Mouse (Mus musculus): ENCODE measurements around the gene Atp2a2. TPM values are rescaled to one million over a fixed set of nuclear protein-coding genes. Genes with fewer than 3 reads are reported as not detected.
"Not testable (repeated sequence)": the region's sequence is repeated elsewhere in the genome, so short reads cannot be mapped to it uniquely, and the experiment has no call there.

Atp2a2 gene
- polyA plus RNA-seq, 1 experiment from 2014 or later = 74.1 TPM

- H3K9ac ChIP-seq; H3K27ac ChIP-seq; H3K4me2 ChIP-seq (replicated peaks); H3K4me3 ChIP-seq (replicated peaks; ENCODE audit: low read length); ATAC-seq (ENCODE audit: low FRiP score); H3K36me3 ChIP-seq (replicated peaks; ENCODE audit: control insufficient read depth, insufficient read depth); H3K27me3 ChIP-seq (ENCODE audit: control insufficient read depth, insufficient read depth, low read length); H3K9me3 ChIP-seq (ENCODE audit: control insufficient read depth, low read length); DNase-seq (ENCODE audit: low spot score): not testable (repeated sequence)
- peaks cover 20% of the 10 kb centered on the region for H3K4me1 ChIP-seq (replicated peaks; ENCODE audit: control insufficient read depth, insufficient read depth, low read length)
- 69% methylated on average over 4 of the region's 4 CpGs for WGBS
These were observed 81.3 kb downstream of the Atp2a2 start for GRCm38 (mm10) chr5:122420676-122421075.

GRCm38 (mm10) chr5:122415465-122415864 lies 86.6 kb downstream of the Atp2a2 start:
- no peak for ATAC-seq (ENCODE audit: low FRiP score)
- no peak overlapping the region for H3K9ac ChIP-seq
- DNase-seq (ENCODE audit: low spot score) = no peak
- WGBS = 91% methylated on average over 12 of the region's 12 CpGs
- H3K4me2 ChIP-seq (replicated peaks) = no peak overlapping the region
- no peaks in the 10 kb centered on the region for H3K9me3 ChIP-seq (ENCODE audit: control insufficient read depth, low read length)
- H3K4me1 ChIP-seq (replicated peaks; ENCODE audit: control insufficient read depth, insufficient read depth, low read length) = no peaks in the 10 kb centered on the region
- no peak overlapping the region for H3K4me3 ChIP-seq (replicated peaks; ENCODE audit: low read length)
- no peaks in the 10 kb centered on the region; the same call in 1 of the 2 replicates for H3K36me3 ChIP-seq (replicated peaks; ENCODE audit: control insufficient read depth, insufficient read depth)
- no peak overlapping the region for H3K27ac ChIP-seq
- no peaks in the 10 kb centered on the region for H3K27me3 ChIP-seq (ENCODE audit: control insufficient read depth, insufficient read depth, low read length)

- WGBS = 93% methylated on average over 5 of the region's 5 CpGs
- H3K9ac ChIP-seq = no peak overlapping the region
- no peaks in the 10 kb centered on the region for H3K27me3 ChIP-seq (ENCODE audit: control insufficient read depth, insufficient read depth, low read length)
These were observed 87.7 kb downstream of the Atp2a2 start for GRCm38 (mm10) chr5:122414351-122414750.

GRCm38 (mm10) chr5:122412826-122413225 lies 89.2 kb downstream of the Atp2a2 start:
- H3K9me3 ChIP-seq (ENCODE audit: control insufficient read depth, low read length) = no peaks in the 10 kb centered on the region
- no peaks in the 10 kb centered on the region for H3K4me1 ChIP-seq (replicated peaks; ENCODE audit: control insufficient read depth, insufficient read depth, low read length)
- H3K27me3 ChIP-seq (ENCODE audit: control insufficient read depth, insufficient read depth, low read length) = no peaks in the 10 kb centered on the region
- no peak overlapping the region for H3K9ac ChIP-seq
- peaks cover 13% of the 10 kb centered on the region for H3K36me3 ChIP-seq (replicated peaks; ENCODE audit: control insufficient read depth, insufficient read depth)
- H3K27ac ChIP-seq = no peak overlapping the region
- ATAC-seq (ENCODE audit: low FRiP score) (no peak), DNase-seq (ENCODE audit: low spot score) (no peak)
- WGBS = 69% methylated on average over 6 of the region's 6 CpGs
- no peak overlapping the region for H3K4me3 ChIP-seq (replicated peaks; ENCODE audit: low read length)
- H3K4me2 ChIP-seq (replicated peaks) = no peak overlapping the region

More at GRCm38 (mm10) chr5:122414351-122414750, 87.7 kb downstream of the Atp2a2 start:
- DNase-seq (ENCODE audit: low spot score) (no peak), ATAC-seq (ENCODE audit: low FRiP score) (no peak)
- Histone ChIP-seq H3K27ac (no peak overlapping the region), H3K9me3 (ENCODE audit: control insufficient read depth, low read length) (no peaks in the 10 kb centered on the region), H3K4me2 (replicated peaks) (no peak overlapping the region), H3K4me1 (replicated peaks; ENCODE audit: control insufficient read depth, insufficient read depth, low read length) (no peaks in the 10 kb centered on the region), H3K4me3 (replicated peaks; ENCODE audit: low read length) (no peak overlapping the region), H3K36me3 (replicated peaks; ENCODE audit: control insufficient read depth, insufficient read depth) (peaks cover 10% of the 10 kb centered on the region; the same call in 1 of the 2 replicates)

GRCm38 (mm10) chr5:122411892-122412291 lies 90.1 kb downstream of the Atp2a2 start:
- H3K9ac ChIP-seq = no peak overlapping the region
- H3K4me1 ChIP-seq (replicated peaks; ENCODE audit: control insufficient read depth, insufficient read depth, low read length) = no peaks in the 10 kb centered on the region
- no peaks in the 10 kb centered on the region for H3K9me3 ChIP-seq (ENCODE audit: control insufficient read depth, low read length)
- H3K27me3 ChIP-seq (ENCODE audit: control insufficient read depth, insufficient read depth, low read length) = no peaks in the 10 kb centered on the region
- DNase-seq (ENCODE audit: low spot score) (no peak), ATAC-seq (ENCODE audit: low FRiP score) (no peak)
- H3K36me3 ChIP-seq (replicated peaks; ENCODE audit: control insufficient read depth, insufficient read depth) = peaks cover 22% of the 10 kb centered on the region
- no peak overlapping the region for H3K4me2 ChIP-seq (replicated peaks)
- H3K4me3 ChIP-seq (replicated peaks; ENCODE audit: low read length) = no peak overlapping the region
- 83% methylated on average over 5 of the region's 5 CpGs for WGBS
- H3K27ac ChIP-seq = no peak overlapping the region

GRCm38 (mm10) chr5:122409692-122410645 lies 92.1 kb downstream of the Atp2a2 start:
- H3K36me3 ChIP-seq (replicated peaks; ENCODE audit: control insufficient read depth, insufficient read depth) = peaks cover 41% of the 10 kb centered on the region
- H3K4me3 ChIP-seq (replicated peaks; ENCODE audit: low read length) = no peak overlapping the region
- H3K9ac ChIP-seq = no peak overlapping the region
- no peaks in the 10 kb centered on the region for H3K27me3 ChIP-seq (ENCODE audit: control insufficient read depth, insufficient read depth, low read length)
- H3K4me2 ChIP-seq (replicated peaks) = no peak overlapping the region
- no peaks in the 10 kb centered on the region for H3K9me3 ChIP-seq (ENCODE audit: control insufficient read depth, low read length)
- ATAC-seq (ENCODE audit: low FRiP score) (no peak), DNase-seq (ENCODE audit: low spot score) (no peak)
- no peaks in the 10 kb centered on the region for H3K4me1 ChIP-seq (replicated peaks; ENCODE audit: control insufficient read depth, insufficient read depth, low read length)
- no peak overlapping the region for H3K27ac ChIP-seq
- WGBS = 89% methylated on average over 19 of the region's 19 CpGs

- no peak overlapping the region for H3K4me3 ChIP-seq (replicated peaks; ENCODE audit: low read length)
- H3K9me3 ChIP-seq (ENCODE audit: control insufficient read depth, low read length) = no peaks in the 10 kb centered on the region
- WGBS = 98% methylated on average over 10 of the region's 10 CpGs
- no peak overlapping the region for H3K9ac ChIP-seq
- DNase-seq (ENCODE audit: low spot score) (no peak), ATAC-seq (ENCODE audit: low FRiP score) (no peak)
- no peaks in the 10 kb centered on the region for H3K4me1 ChIP-seq (replicated peaks; ENCODE audit: control insufficient read depth, insufficient read depth, low read length)
- H3K36me3 ChIP-seq (replicated peaks; ENCODE audit: control insufficient read depth, insufficient read depth) = peaks cover 77% of the 10 kb centered on the region
- no peaks in the 10 kb centered on the region for H3K27me3 ChIP-seq (ENCODE audit: control insufficient read depth, insufficient read depth, low read length)
- no peak overlapping the region for H3K4me2 ChIP-seq (replicated peaks)
- no peak overlapping the region for H3K27ac ChIP-seq
These were observed 96.5 kb downstream of the Atp2a2 start for GRCm38 (mm10) chr5:122405537-122405936.

Other genes starting within 250 kb of the Atp2a2 start
- gene Tctn1, start 237.8 kb downstream of the Atp2a2 start, polyA plus RNA-seq (2014; fragmentation: Nextera tagmentation; extraction: Ambion mirVana) = 4.4 and 6.5 TPM in 2 replicates
- gene Pptc7, start 217.9 kb downstream of the Atp2a2 start, polyA plus RNA-seq (2014; fragmentation: Nextera tagmentation; extraction: Ambion mirVana) = 8.4 and 8.5 TPM in 2 replicates
- gene Rad9b, start 148.0 kb downstream of the Atp2a2 start, polyA plus RNA-seq (2014; fragmentation: Nextera tagmentation; extraction: Ambion mirVana) = 15.5 and 16.2 TPM in 2 replicates
- gene Vps29, start 147.9 kb downstream of the Atp2a2 start, polyA plus RNA-seq (2014; fragmentation: Nextera tagmentation; extraction: Ambion mirVana) = 342 and 352 TPM in 2 replicates
- gene Gpn3, start 130.3 kb downstream of the Atp2a2 start, polyA plus RNA-seq (2014; fragmentation: Nextera tagmentation; extraction: Ambion mirVana) = 38.9 and 42.0 TPM in 2 replicates
- gene Fam216a, start 129.9 kb downstream of the Atp2a2 start, polyA plus RNA-seq (2014; fragmentation: Nextera tagmentation; extraction: Ambion mirVana) = 155 and 156 TPM in 2 replicates
- 57.1 and 62.5 TPM in 2 replicates for gene Arpc3, start 110.3 kb downstream of the Atp2a2 start, polyA plus RNA-seq (2014; fragmentation: Nextera tagmentation; extraction: Ambion mirVana)
- gene Anapc7, start 80.5 kb downstream of the Atp2a2 start, polyA plus RNA-seq (2014; fragmentation: Nextera tagmentation; extraction: Ambion mirVana) = 27.2 and 28.8 TPM in 2 replicates
- 60.5 and 61.9 TPM in 2 replicates for gene Ift81, start 112.3 kb upstream of the Atp2a2 start, polyA plus RNA-seq (2014; fragmentation: Nextera tagmentation; extraction: Ambion mirVana)
- 3.7 and 4.0 TPM in 2 replicates for gene P2rx7, start 141.7 kb upstream of the Atp2a2 start, polyA plus RNA-seq (2014; fragmentation: Nextera tagmentation; extraction: Ambion mirVana)
- 14.8 and 16.0 TPM in 2 replicates for gene P2rx4, start 205.3 kb upstream of the Atp2a2 start, polyA plus RNA-seq (2014; fragmentation: Nextera tagmentation; extraction: Ambion mirVana)

All from hindbrain, embryonic 14.5 days (tissue).